Comparison of ENCODE assay signal across 18 mouse cellular contexts in genomic region chr5:36944552-36944951, GRCm38 (mm10). TPM values are rescaled to one million over a fixed set of nuclear protein-coding genes. Genes with fewer than 3 reads are reported as not detected.
DNase-seq lines count a peak whose midpoint lies in the region; ATAC-seq and TF ChIP-seq lines count a peak whose summit lies in the region.
"Had no signal": no experiment of that assay in that cellular context is flagged by ENCODE, and none has a peak within 500 bp of the region (broad histone marks: within the 10 kb centered on the region; RNA-seq: fewer than 3 reads in every experiment).

No protein-coding gene starts in this region.

- DNase-seq in hindbrain, embryonic 10.5 days (ENCODE audit: low spot score): no peak
- DNase-seq in midbrain, embryonic 10.5 days (ENCODE audit: low spot score): no peak
- peak; percentile 11 for DNase-seq in brain, embryonic 14.5 days (ENCODE audit: low read depth)
- no peak for DNase-seq in midbrain, postnatal 0 days (ENCODE audit: low spot score)
- DNase-seq in urinary bladder, postnatal 14 days (ENCODE audit: low spot score): no peak
- no peak for DNase-seq in cerebellum, postnatal 4 days (ENCODE audit: low spot score in 2 of 2)
- DNase-seq: cerebellum, adult 18-20 months; cerebellum, postnatal 36 days; kidney, postnatal 36 days; layer of hippocampus, postnatal 36 days; lung, adult 18-20 months; lung, postnatal 36 days had no signal

- TF ChIP-seq CTCF in brain, embryonic 14.5 days (IDR thresholded peaks at IDR 0.05; ENCODE audit: borderline replicate concordance, extremely low read depth, insufficient read depth, insufficient read length): no peak
- TF ChIP-seq CTCF in midbrain, postnatal 0 days (IDR thresholded peaks at IDR 0.05): no peak

- ATAC-seq in hindbrain, embryonic 13.5 days (ENCODE audit: low FRiP score): no peak
- ATAC-seq in midbrain, embryonic 13.5 days: no peak
- no peak for ATAC-seq in midbrain, postnatal 0 days (ENCODE audit: low FRiP score)
- ATAC-seq: intestine, embryonic 15.5 days had no signal

- peaks cover 19% of the 10 kb centered on the region for H3K4me1 ChIP-seq in hindbrain, embryonic 13.5 days (replicated peaks)
- H3K4me1 ChIP-seq in hindbrain, embryonic 10.5 days (replicated peaks): peaks cover 20% of the 10 kb centered on the region
- peaks cover 17% of the 10 kb centered on the region for H3K4me1 ChIP-seq in midbrain, embryonic 13.5 days (replicated peaks)
- peaks cover 17% of the 10 kb centered on the region for H3K4me1 ChIP-seq in midbrain, embryonic 10.5 days
- peaks cover 5% of the 10 kb centered on the region; the same call in 1 of the 2 replicates for H3K4me1 ChIP-seq in midbrain, postnatal 0 days (ENCODE audit: insufficient read depth, low read length)
- H3K4me1 ChIP-seq: heart, embryonic 12.5 days; intestine, embryonic 15.5 days had no signal

- 75% methylated on average over 5 of the region's 5 CpGs for WGBS in hindbrain, embryonic 13.5 days
- 73% methylated on average over 5 of the region's 5 CpGs for WGBS in hindbrain, embryonic 10.5 days
- WGBS in midbrain, embryonic 13.5 days: 74% methylated on average over 5 of the region's 5 CpGs
- WGBS in midbrain, embryonic 10.5 days: 76% methylated on average over 5 of the region's 5 CpGs
- 66% methylated on average over 5 of the region's 5 CpGs for WGBS in midbrain, postnatal 0 days

- H3K4me3 ChIP-seq in hindbrain, embryonic 13.5 days: no peak overlapping the region
- H3K4me3 ChIP-seq in hindbrain, embryonic 10.5 days: no peak overlapping the region
- H3K4me3 ChIP-seq in midbrain, embryonic 13.5 days (replicated peaks): no peak overlapping the region
- H3K4me3 ChIP-seq in midbrain, embryonic 10.5 days: no peak overlapping the region
- no peak overlapping the region for H3K4me3 ChIP-seq in midbrain, postnatal 0 days (ENCODE audit: low read depth, low read length)
- H3K4me3 ChIP-seq: erythroblast, embryonic 14.5 days; heart, embryonic 12.5 days; intestine, embryonic 15.5 days; midbrain, embryonic 12.5 days had no signal

- H3K4me2 ChIP-seq in hindbrain, embryonic 13.5 days: no peak overlapping the region
- no peak overlapping the region for H3K4me2 ChIP-seq in midbrain, embryonic 13.5 days (replicated peaks)
- H3K4me2 ChIP-seq in midbrain, postnatal 0 days (ENCODE audit: low read depth, low read length, poor library complexity, severe bottlenecking): no peak overlapping the region
- H3K4me2 ChIP-seq: heart, embryonic 12.5 days; intestine, embryonic 15.5 days; midbrain, embryonic 12.5 days had no signal

- H3K9me3 ChIP-seq in hindbrain, embryonic 13.5 days: no peaks in the 10 kb centered on the region
- H3K9me3 ChIP-seq in hindbrain, embryonic 10.5 days: no peaks in the 10 kb centered on the region
- no peaks in the 10 kb centered on the region for H3K9me3 ChIP-seq in midbrain, embryonic 13.5 days
- no peaks in the 10 kb centered on the region for H3K9me3 ChIP-seq in midbrain, embryonic 10.5 days (replicated peaks)
- no peaks in the 10 kb centered on the region for H3K9me3 ChIP-seq in midbrain, postnatal 0 days (ENCODE audit: low read length)
- H3K9me3 ChIP-seq: heart, embryonic 12.5 days; intestine, embryonic 15.5 days; midbrain, embryonic 12.5 days had no signal

- no peak for TF ChIP-seq POLR2A in brain, embryonic 14.5 days (IDR thresholded peaks at IDR 0.05; ENCODE audit: borderline replicate concordance, extremely low read depth, insufficient read depth, insufficient read length, poor library complexity, severe bottlenecking)

- peak overlapping the region; percentile 46; the same call in 1 of the 2 replicates for H3K9ac ChIP-seq in hindbrain, embryonic 13.5 days
- no peak overlapping the region for H3K9ac ChIP-seq in midbrain, embryonic 13.5 days (replicated peaks)
- H3K9ac ChIP-seq in midbrain, postnatal 0 days (replicated peaks; ENCODE audit: low read length, poor library complexity, severe bottlenecking): no peak overlapping the region
- H3K9ac ChIP-seq: heart, embryonic 12.5 days; intestine, embryonic 15.5 days; midbrain, embryonic 12.5 days had no signal

- peaks cover 9% of the 10 kb centered on the region; the same call in 1 of the 2 replicates for H3K27me3 ChIP-seq in hindbrain, embryonic 13.5 days
- 0 out of 2 replicates have a peak, but pooled peaks cover 4% of the 10 kb centered on the region for H3K27me3 ChIP-seq in hindbrain, embryonic 10.5 days (ENCODE audit: insufficient read depth, poor library complexity, severe bottlenecking)
- H3K27me3 ChIP-seq in midbrain, embryonic 13.5 days: 0 out of 2 replicates have a peak, but pooled peaks cover 9% of the 10 kb centered on the region
- peaks cover 4% of the 10 kb centered on the region; the same call in 1 of the 2 replicates for H3K27me3 ChIP-seq in midbrain, embryonic 10.5 days (ENCODE audit: low read depth, poor library complexity, severe bottlenecking)
- H3K27me3 ChIP-seq in midbrain, postnatal 0 days (ENCODE audit: insufficient read depth, low read length): no peaks in the 10 kb centered on the region
- H3K27me3 ChIP-seq: intestine, embryonic 15.5 days; midbrain, embryonic 12.5 days had no signal

- peak overlapping the region; percentile 71 for H3K27ac ChIP-seq in hindbrain, embryonic 13.5 days
- no peak overlapping the region for H3K27ac ChIP-seq in hindbrain, embryonic 10.5 days
- H3K27ac ChIP-seq in midbrain, embryonic 13.5 days: peak overlapping the region; percentile 75
- H3K27ac ChIP-seq in midbrain, embryonic 10.5 days (replicated peaks): no peak overlapping the region
- H3K27ac ChIP-seq in midbrain, postnatal 0 days (ENCODE audit: low read depth, low read length): peak overlapping the region; percentile 81
- H3K27ac ChIP-seq: intestine, embryonic 15.5 days had no signal

- H3K36me3 ChIP-seq in hindbrain, embryonic 13.5 days: peaks cover 8% of the 10 kb centered on the region; the same call in 1 of the 2 replicates
- no peaks in the 10 kb centered on the region for H3K36me3 ChIP-seq in hindbrain, embryonic 10.5 days
- H3K36me3 ChIP-seq in midbrain, embryonic 13.5 days: no peaks in the 10 kb centered on the region
- no peaks in the 10 kb centered on the region for H3K36me3 ChIP-seq in midbrain, embryonic 10.5 days
- peaks cover 16% of the 10 kb centered on the region for H3K36me3 ChIP-seq in midbrain, postnatal 0 days (ENCODE audit: insufficient read depth, low read length)
- H3K36me3 ChIP-seq: heart, embryonic 12.5 days; intestine, embryonic 15.5 days; midbrain, embryonic 12.5 days had no signal

RNA-seq across cellular contexts. Expression of gene Wfs1, which starts 44.5 kb away (rescaled TPM):
- polyA plus RNA-seq in hindbrain, embryonic 13.5 days (2015; fragmentation: Nextera tagmentation; extraction: Ambion mirVana): 5.0 and 6.0 TPM in 2 replicates
- polyA plus RNA-seq in hindbrain, embryonic 10.5 days (2016; fragmentation: Nextera tagmentation; extraction: Ambion mirVana): 8.4 and 9.2 TPM in 2 replicates
- 6.3 and 6.5 TPM in 2 replicates for polyA plus RNA-seq in midbrain, embryonic 13.5 days (2015; fragmentation: Nextera tagmentation; extraction: Ambion mirVana)
- polyA plus RNA-seq in midbrain, embryonic 10.5 days (2016; fragmentation: Nextera tagmentation; extraction: Ambion mirVana): 8.9 and 9.9 TPM in 2 replicates
- polyA plus RNA-seq in brain, embryonic 14.5 days (2012; rRNA removed): 4.0 and 7.8 TPM in 2 replicates
- 11.3 and 14.0 TPM in 2 replicates for total RNA-seq in midbrain, postnatal 0 days (2014; rRNA removed)
- 11.9 and 12.8 TPM in 2 replicates for polyA plus RNA-seq in midbrain, postnatal 0 days (2015; fragmentation: Nextera tagmentation; extraction: Ambion mirVana)

Comparison
In these comparisons a context has a peak if more than half of its experiments do, and no peak if none do; other contexts are left out.
1. H3K27ac ChIP-seq: peak in hindbrain, embryonic 13.5 days (single experiment), midbrain, embryonic 13.5 days (single experiment) and midbrain, postnatal 0 days (single experiment); none in hindbrain, embryonic 10.5 days (single experiment) and midbrain, embryonic 10.5 days (single experiment).